In genomic region chr2:68472551-68472910, GRCm38 (mm10) we compare ENCODE assay signal across 8 mouse cellular contexts. TPM values are rescaled to one million over a fixed set of nuclear protein-coding genes. Genes with fewer than 3 reads are reported as not detected.
DNase-seq lines count a peak whose midpoint lies in the region; ATAC-seq lines count a peak whose summit lies in the region.

No protein-coding gene starts in this region.

- intact Hi-C loops in left cerebral cortex, postnatal 25 days (cut with DNase I), result loop anchor here (2.0 kb wide), 1 partner anchor 88 kb away; no protein-coding TSS in a partner anchor

- H3K36me3 ChIP-seq in heart, embryonic 13.5 days, result no peaks in the 10 kb centered on the region
- H3K36me3 ChIP-seq in hindbrain, embryonic 12.5 days, result no peaks in the 10 kb centered on the region
- H3K36me3 ChIP-seq in midbrain, embryonic 11.5 days (ENCODE audit: control insufficient read depth, insufficient read depth, low read length), result no peaks in the 10 kb centered on the region

- H3K9ac ChIP-seq in heart, embryonic 13.5 days, result peak overlapping the region; percentile 98
- H3K9ac ChIP-seq in hindbrain, embryonic 12.5 days, result no peak overlapping the region
- peak overlapping the region; percentile 95 for H3K9ac ChIP-seq in midbrain, embryonic 11.5 days (ENCODE audit: low read length)

- no peak for DNase-seq in heart, adult 11 months
- peak; percentile 7 for DNase-seq in NIH3T3 (ENCODE audit: low read depth)
- DNase-seq in midbrain, embryonic 11.5 days (ENCODE audit: low spot score, missing footprints), result no peak
- no peak for DNase-seq in gastrocnemius, postnatal 10 days
- DNase-seq in ovary, postnatal 14 days (ENCODE audit: low spot score), result no peak
- no peak for DNase-seq in left cerebral cortex, postnatal 25 days (ENCODE audit: low spot score in 2 of 2)

- WGBS in heart, embryonic 13.5 days, result 4% methylated on average over 5 of the region's 5 CpGs
- WGBS in hindbrain, embryonic 12.5 days, result 3% methylated on average over 5 of the region's 5 CpGs
- WGBS in midbrain, embryonic 11.5 days, result 0% methylated on average over 5 of the region's 5 CpGs

- peaks cover 38% of the 10 kb centered on the region for H3K4me1 ChIP-seq in heart, embryonic 13.5 days
- H3K4me1 ChIP-seq in hindbrain, embryonic 12.5 days, result peaks cover 25% of the 10 kb centered on the region
- H3K4me1 ChIP-seq in midbrain, embryonic 11.5 days (ENCODE audit: control insufficient read depth, insufficient read depth, low read length), result peaks cover 23% of the 10 kb centered on the region

- peak overlapping the region; percentile 85 for H3K4me2 ChIP-seq in heart, embryonic 13.5 days
- peak overlapping the region; percentile 84 for H3K4me2 ChIP-seq in hindbrain, embryonic 12.5 days (replicated peaks)
- peak overlapping the region; percentile 61 for H3K4me2 ChIP-seq in midbrain, embryonic 11.5 days

- peak overlapping the region; percentile 98 for H3K27ac ChIP-seq in heart, embryonic 13.5 days (replicated peaks)
- H3K27ac ChIP-seq in hindbrain, embryonic 12.5 days, result no peak overlapping the region; the same call in 1 of the 2 replicates
- H3K27ac ChIP-seq in midbrain, embryonic 11.5 days (ENCODE audit: low read depth, low read length), result no peak overlapping the region

- no peak for ATAC-seq in heart, embryonic 13.5 days (ENCODE audit: extremely low read depth, insufficient number of reproducible peaks, low FRiP score, low TSS enrichment)
- ATAC-seq in hindbrain, embryonic 12.5 days (ENCODE audit: low FRiP score), result no peak; the same call in 1 of the 2 replicates
- ATAC-seq in midbrain, embryonic 11.5 days (ENCODE audit: low FRiP score), result peak; percentile 2

- H3K27me3 ChIP-seq in heart, embryonic 13.5 days (replicated peaks), result no peaks in the 10 kb centered on the region
- no peaks in the 10 kb centered on the region for H3K27me3 ChIP-seq in hindbrain, embryonic 12.5 days
- H3K27me3 ChIP-seq in midbrain, embryonic 11.5 days (ENCODE audit: control insufficient read depth, insufficient read depth, low read length), result no peaks in the 10 kb centered on the region

- peak overlapping the region; percentile 86 for H3K4me3 ChIP-seq in heart, embryonic 13.5 days
- H3K4me3 ChIP-seq in hindbrain, embryonic 12.5 days, result peak overlapping the region; percentile 95
- H3K4me3 ChIP-seq in midbrain, embryonic 11.5 days (ENCODE audit: low read depth, low read length), result peak overlapping the region; percentile 90

- no peaks in the 10 kb centered on the region for H3K9me3 ChIP-seq in heart, embryonic 13.5 days
- no peaks in the 10 kb centered on the region for H3K9me3 ChIP-seq in hindbrain, embryonic 12.5 days (replicated peaks)
- H3K9me3 ChIP-seq in midbrain, embryonic 11.5 days (ENCODE audit: control insufficient read depth, low read length), result no peaks in the 10 kb centered on the region

RNA-seq across cellular contexts. Expression of gene Stk39, which starts 0.5 kb away (rescaled TPM):
- 49.6 and 51.5 TPM in 2 replicates for polyA plus RNA-seq in heart, embryonic 13.5 days (2015; fragmentation: Nextera tagmentation; extraction: Ambion mirVana)
- polyA plus RNA-seq in hindbrain, embryonic 12.5 days (2016; fragmentation: Nextera tagmentation; extraction: Ambion mirVana), result 55.1 and 57.0 TPM in 2 replicates
- 51.9 and 52.5 TPM in 2 replicates for polyA plus RNA-seq in midbrain, embryonic 11.5 days (2014; fragmentation: Nextera tagmentation; extraction: Ambion mirVana)
- 10 to 100 TPM; 15.0 to 17.6 TPM for total RNA-seq in gastrocnemius, postnatal 10 days (2021)
- 10 to 100 TPM; 67.1 to 72.0 TPM for total RNA-seq in left cerebral cortex, postnatal 25 days (2021)
